In the genomic region with DNA sequence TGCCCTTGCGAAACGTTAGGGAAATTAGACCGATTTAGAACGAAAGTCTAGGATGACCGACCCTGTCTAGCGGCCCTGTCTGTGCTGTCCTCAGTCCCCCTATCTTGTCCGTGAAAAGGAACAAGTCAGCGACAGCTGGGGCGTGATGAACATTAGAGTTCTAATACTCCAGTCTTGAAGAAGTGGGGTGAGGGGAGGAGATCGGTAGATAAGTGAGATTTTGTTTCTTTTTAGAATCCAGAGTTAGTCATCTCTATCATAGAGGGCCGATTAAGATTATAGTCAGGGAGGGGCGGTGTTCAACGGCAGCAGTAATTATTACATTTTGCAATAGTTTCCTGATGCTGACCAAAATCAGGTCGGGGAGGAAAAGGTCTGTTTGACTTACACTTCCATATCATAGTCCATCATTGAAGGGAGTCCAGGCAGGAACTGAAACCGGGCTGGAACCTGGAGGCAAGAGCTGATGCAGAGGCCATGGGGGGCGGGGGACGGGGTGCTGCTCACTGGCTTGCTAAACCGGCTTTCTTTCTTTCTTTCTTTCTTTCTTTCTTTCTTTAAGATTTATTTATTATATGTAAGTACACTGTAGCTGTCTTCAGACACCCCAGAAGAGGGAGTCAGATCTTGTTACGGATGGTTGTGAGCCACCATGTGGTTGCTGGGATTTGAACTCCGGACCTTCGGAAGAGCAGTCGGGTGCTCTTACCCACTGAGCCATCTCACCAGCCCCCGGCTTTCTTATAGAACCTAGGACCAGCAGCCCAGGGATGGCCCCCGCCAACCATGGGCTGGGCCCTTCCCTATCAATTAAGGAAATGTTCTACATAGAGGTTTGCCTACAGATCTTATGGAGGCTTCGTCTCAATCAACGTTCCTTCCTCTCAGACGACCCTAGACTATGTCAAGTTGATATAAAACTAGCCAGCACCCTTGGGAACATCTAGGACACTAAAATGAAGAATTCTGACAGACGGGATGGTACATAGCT, we compare ENCODE assay signal across 8 mouse cellular contexts. TPM values are rescaled to one million over a fixed set of nuclear protein-coding genes. Genes with fewer than 3 reads are reported as not detected.
A peak's percentile ranks its signal among the peaks of the same experiment; 100 is the strongest.
DNase-seq lines count a peak whose midpoint lies in the region; ATAC-seq and TF ChIP-seq lines count a peak whose summit lies in the region.

No protein-coding gene starts in this region.

- H3K4me3 ChIP-seq in testis, adult 2 months (ENCODE audit: control insufficient read depth, low read depth, low read length), result peak overlapping the region; percentile 86; the same call in 1 of the 2 replicates
- peak overlapping the region; percentile 66 for H3K4me3 ChIP-seq in forebrain, embryonic 12.5 days (replicated peaks)
- peak overlapping the region; percentile 89 for H3K4me3 ChIP-seq in liver, embryonic 11.5 days (ENCODE audit: low read depth, low read length)
- H3K4me3 ChIP-seq in stomach, embryonic 15.5 days (replicated peaks), result peak overlapping the region; percentile 92

- peaks cover 2% of the 10 kb centered on the region for H3K27me3 ChIP-seq in testis, adult 2 months (ENCODE audit: control insufficient read depth, insufficient read depth, low read length)
- peaks cover 68% of the 10 kb centered on the region for H3K27me3 ChIP-seq in forebrain, embryonic 12.5 days
- 0 out of 2 replicates have a peak, but pooled peaks cover 3% of the 10 kb centered on the region for H3K27me3 ChIP-seq in liver, embryonic 11.5 days (replicated peaks; ENCODE audit: control insufficient read depth, insufficient read depth, low read length)
- no peaks in the 10 kb centered on the region for H3K27me3 ChIP-seq in stomach, embryonic 15.5 days (replicated peaks)

- 31% methylated on average over 28 of the region's 28 CpGs for WGBS in forebrain, embryonic 12.5 days
- 28% methylated on average over 28 of the region's 28 CpGs for WGBS in liver, embryonic 11.5 days
- WGBS in stomach, embryonic 15.5 days, result 31% methylated on average over 28 of the region's 28 CpGs

- H3K27ac ChIP-seq in testis, adult 2 months (ENCODE audit: control insufficient read depth, insufficient read depth, low read depth, low read length), result no peak overlapping the region
- no peak overlapping the region for H3K27ac ChIP-seq in forebrain, embryonic 12.5 days
- peak overlapping the region; percentile 2; the same call in 1 of the 2 replicates for H3K27ac ChIP-seq in liver, embryonic 11.5 days (ENCODE audit: low read depth, low read length)
- peak overlapping the region; percentile 60 for H3K27ac ChIP-seq in stomach, embryonic 15.5 days

- ATAC-seq in forebrain, embryonic 12.5 days (ENCODE audit: low FRiP score), result no peak
- ATAC-seq in liver, embryonic 11.5 days (replicated peaks; ENCODE audit: low FRiP score), result peak; percentile 32; the same call in 1 of the 2 replicates
- no peak for ATAC-seq in stomach, embryonic 15.5 days (ENCODE audit: insufficient read depth, low FRiP score, low read depth)

- TF ChIP-seq CTCF in testis, adult 2 months (IDR thresholded peaks at IDR 0.05; ENCODE audit: control insufficient read depth, insufficient read depth, insufficient replicate concordance, low read depth, low read length), result no peak

- no peak for DNase-seq in testis, postnatal 14 days (ENCODE audit: low spot score)
- DNase-seq in liver, embryonic 11.5 days (ENCODE audit: low spot score), result no peak
- no peak for DNase-seq in urinary bladder, postnatal 10 days (ENCODE audit: low spot score)
- no peak for DNase-seq in c-Kit-positive CD71-positive TER-119-positive erythroid progenitor cells, embryonic 14.5 days (ENCODE audit: low spot score)
- DNase-seq in layer of hippocampus, postnatal 14 days (ENCODE audit: low spot score in 2 of 2), result no peak

- TF ChIP-seq POLR2A in testis, adult 2 months (IDR thresholded peaks at IDR 0.05; ENCODE audit: control insufficient read depth, low read depth, low read length), result no peak

- peak overlapping the region; percentile 100 for H3K4me2 ChIP-seq in forebrain, embryonic 12.5 days
- H3K4me2 ChIP-seq in liver, embryonic 11.5 days, result peak overlapping the region; percentile 93
- peak overlapping the region; percentile 98 for H3K4me2 ChIP-seq in stomach, embryonic 15.5 days

- peaks cover 14% of the 10 kb centered on the region for H3K4me1 ChIP-seq in testis, adult 2 months (ENCODE audit: control insufficient read depth, insufficient read depth, low read length)
- peaks cover 25% of the 10 kb centered on the region for H3K4me1 ChIP-seq in forebrain, embryonic 12.5 days
- H3K4me1 ChIP-seq in liver, embryonic 11.5 days (replicated peaks; ENCODE audit: control insufficient read depth, insufficient read depth, low read length), result peaks cover 18% of the 10 kb centered on the region
- H3K4me1 ChIP-seq in stomach, embryonic 15.5 days, result peaks cover 10% of the 10 kb centered on the region; the same call in 1 of the 2 replicates

- H3K9ac ChIP-seq in forebrain, embryonic 12.5 days, result peak overlapping the region; percentile 22; the same call in 1 of the 2 replicates
- peak overlapping the region; percentile 54 for H3K9ac ChIP-seq in liver, embryonic 11.5 days (ENCODE audit: low read depth, low read length)
- no peak overlapping the region for H3K9ac ChIP-seq in stomach, embryonic 15.5 days

- H3K36me3 ChIP-seq in testis, adult 2 months (ENCODE audit: control insufficient read depth, insufficient read depth, low read length), result no peaks in the 10 kb centered on the region
- no peaks in the 10 kb centered on the region for H3K36me3 ChIP-seq in forebrain, embryonic 12.5 days (replicated peaks)
- H3K36me3 ChIP-seq in liver, embryonic 11.5 days (ENCODE audit: control insufficient read depth, insufficient read depth, low read length), result no peaks in the 10 kb centered on the region
- H3K36me3 ChIP-seq in stomach, embryonic 15.5 days, result no peaks in the 10 kb centered on the region; the same call in 1 of the 2 replicates

- H3K9me3 ChIP-seq in forebrain, embryonic 12.5 days, result no peaks in the 10 kb centered on the region
- H3K9me3 ChIP-seq in liver, embryonic 11.5 days (ENCODE audit: control insufficient read depth, low read length), result no peaks in the 10 kb centered on the region
- H3K9me3 ChIP-seq in stomach, embryonic 15.5 days, result no peaks in the 10 kb centered on the region

RNA-seq across cellular contexts. Expression of a gene that starts 1.0 kb away (rescaled TPM):
- 1.6 and 3.1 TPM in 2 replicates for polyA plus RNA-seq in testis, adult 2 months (2012; rRNA removed)
- 11.2 and 13.8 TPM in 2 replicates for polyA plus RNA-seq in forebrain, embryonic 12.5 days (2016; fragmentation: Nextera tagmentation; extraction: Ambion mirVana)
- polyA plus RNA-seq in liver, embryonic 11.5 days (2014; fragmentation: Nextera tagmentation; extraction: Ambion mirVana), result 19.1 TPM in 2 replicates
- 28.8 and 32.1 TPM in 2 replicates for polyA plus RNA-seq in stomach, embryonic 15.5 days (2015; fragmentation: Nextera tagmentation; extraction: Ambion mirVana)
- 1 to 10 TPM; 8.6 to 9.1 TPM for total RNA-seq in layer of hippocampus, postnatal 14 days (2021)

RNA-seq across cellular contexts. Expression of a gene that starts 20.9 kb away (rescaled TPM):
- 29.9 and 33.9 TPM in 2 replicates for polyA plus RNA-seq in testis, adult 2 months (2012; rRNA removed)
- 19.9 and 20.5 TPM in 2 replicates for polyA plus RNA-seq in forebrain, embryonic 12.5 days (2016; fragmentation: Nextera tagmentation; extraction: Ambion mirVana)
- 9.9 and 11.1 TPM in 2 replicates for polyA plus RNA-seq in liver, embryonic 11.5 days (2014; fragmentation: Nextera tagmentation; extraction: Ambion mirVana)
- polyA plus RNA-seq in stomach, embryonic 15.5 days (2015; fragmentation: Nextera tagmentation; extraction: Ambion mirVana), result 12.1 and 12.4 TPM in 2 replicates
- total RNA-seq in layer of hippocampus, postnatal 14 days (2021), result 10 to 100 TPM in 1 of 2 experiments, 1 to 10 TPM in 1; 9.1 to 12.0 TPM

RNA-seq across cellular contexts. Expression of a gene that starts 22.4 kb away (rescaled TPM):
- 1,504 and 1,952 TPM in 2 replicates for polyA plus RNA-seq in testis, adult 2 months (2012; rRNA removed)
- polyA plus RNA-seq in forebrain, embryonic 12.5 days (2016; fragmentation: Nextera tagmentation; extraction: Ambion mirVana), result 2,598 and 2,922 TPM in 2 replicates
- polyA plus RNA-seq in liver, embryonic 11.5 days (2014; fragmentation: Nextera tagmentation; extraction: Ambion mirVana), result 3,476 and 3,859 TPM in 2 replicates
- 3,689 and 3,942 TPM in 2 replicates for polyA plus RNA-seq in stomach, embryonic 15.5 days (2015; fragmentation: Nextera tagmentation; extraction: Ambion mirVana)
- total RNA-seq in layer of hippocampus, postnatal 14 days (2021), result 1,000 to 10,000 TPM; 1,911 to 2,072 TPM

RNA-seq across cellular contexts. Expression of a gene that starts 28.2 kb away (rescaled TPM):
- 20.3 and 23.2 TPM in 2 replicates for polyA plus RNA-seq in testis, adult 2 months (2012; rRNA removed)
- polyA plus RNA-seq in forebrain, embryonic 12.5 days (2016; fragmentation: Nextera tagmentation; extraction: Ambion mirVana), result 2.4 and 2.7 TPM in 2 replicates
- 3.9 and 4.2 TPM in 2 replicates for polyA plus RNA-seq in liver, embryonic 11.5 days (2014; fragmentation: Nextera tagmentation; extraction: Ambion mirVana)
- polyA plus RNA-seq in stomach, embryonic 15.5 days (2015; fragmentation: Nextera tagmentation; extraction: Ambion mirVana), result 3.0 and 3.4 TPM in 2 replicates
- 10 to 100 TPM; 15.5 to 16.2 TPM for total RNA-seq in layer of hippocampus, postnatal 14 days (2021)

RNA-seq across cellular contexts. Expression of a gene that starts 32.7 kb away (rescaled TPM):
- polyA plus RNA-seq in testis, adult 2 months (2012; rRNA removed), result 191 and 248 TPM in 2 replicates
- 660 and 684 TPM in 2 replicates for polyA plus RNA-seq in forebrain, embryonic 12.5 days (2016; fragmentation: Nextera tagmentation; extraction: Ambion mirVana)
- polyA plus RNA-seq in liver, embryonic 11.5 days (2014; fragmentation: Nextera tagmentation; extraction: Ambion mirVana), result 639 and 685 TPM in 2 replicates
- 1,838 and 1,873 TPM in 2 replicates for polyA plus RNA-seq in stomach, embryonic 15.5 days (2015; fragmentation: Nextera tagmentation; extraction: Ambion mirVana)
- 100 to 1,000 TPM; 596 to 608 TPM for total RNA-seq in layer of hippocampus, postnatal 14 days (2021)

Comparison
In these comparisons a context has a peak if more than half of its experiments do, and no peak if none do; other contexts are left out.
1. H3K27ac ChIP-seq: peak in liver, embryonic 11.5 days (single experiment) and stomach, embryonic 15.5 days (single experiment); none in testis, adult 2 months (single experiment) and forebrain, embryonic 12.5 days (single experiment).
2. Peak in every context shown above with its lines, with median percentiles within 50 percentile points of each other: H3K4me3 ChIP-seq and H3K4me2 ChIP-seq.